Mouse (Mus musculus) adrenal gland, adult 2 months (tissue): ENCODE measurements around the gene Cox18. TPM values are rescaled to one million over a fixed set of nuclear protein-coding genes. Genes with fewer than 3 reads are reported as not detected.

Experiments
- polyA plus RNA-seq: library from polyadenylated mRNA; depleted of rRNA; stranded (reverse); fragments of >200 nt; gene quantifications from 2 replicates; pipeline ENCODE4 v1.2.3, GENCODE M21; 2012; rRNA removed
- total RNA-seq, 2 experiments: library from RNA; stranded (reverse); gene quantifications; 2 replicates each; pipeline ENCODE4 v1.2.3; 2021

Cox18 gene
- total and polyA plus RNA-seq, 3 experiments = 24.3 to 166 (median 59.9) TPM

Other genes with a start within 250 kb of the Cox18 start
- gene Ankrd17, start 142.6 kb upstream of the Cox18 start, total RNA-seq = 100 to 1,000 TPM in 1 of 2 experiments, 10 to 100 TPM in 1; 68.6 to 108 TPM
- 12.0 and 14.5 TPM in 2 replicates for gene Ankrd17, start 142.6 kb upstream of the Cox18 start, polyA plus RNA-seq
- gene Gm9958, start 143.2 kb upstream of the Cox18 start, total RNA-seq = 1 to 10 TPM; 2.3 to 3.0 TPM
- 0.66 and 1.1 TPM in 2 replicates for gene Gm9958, start 143.2 kb upstream of the Cox18 start, polyA plus RNA-seq
- 100 to 1,000 TPM in 1 of 2 experiments, 1 to 10 TPM in 1; 3.0 to 232 TPM for gene Alb, start 236.9 kb upstream of the Cox18 start, total RNA-seq
- gene Alb, start 236.9 kb upstream of the Cox18 start, polyA plus RNA-seq = 0.35 and 6.5 TPM in 2 replicates